Mouse (Mus musculus) small intestine, adult 2 months (tissue): Measurements from ENCODE around the gene Gstm4.

Experiments used
- CTCF ChIP-seq: fragments of 200-500 bp; IDR thresholded peaks from 2 replicates; pipeline ENCODE4 v1.5.1; 2012; ENCODE audit warnings: low read depth, mild to moderate bottlenecking, control low read depth, inconsistent platforms, low read length, moderate library complexity, mixed read lengths; ENCODE audit not compliant: insufficient replicate concordance, insufficient read length; ENCODE audit errors: extremely low read depth
- POLR2A ChIP-seq: fragments of 200-500 bp; IDR thresholded peaks from 2 replicates; pipeline ENCODE4 v1.6.1; 2012; ENCODE audit warnings: low read depth, mild to moderate bottlenecking, control low read depth, inconsistent platforms, low read length, moderate library complexity

DNA sequence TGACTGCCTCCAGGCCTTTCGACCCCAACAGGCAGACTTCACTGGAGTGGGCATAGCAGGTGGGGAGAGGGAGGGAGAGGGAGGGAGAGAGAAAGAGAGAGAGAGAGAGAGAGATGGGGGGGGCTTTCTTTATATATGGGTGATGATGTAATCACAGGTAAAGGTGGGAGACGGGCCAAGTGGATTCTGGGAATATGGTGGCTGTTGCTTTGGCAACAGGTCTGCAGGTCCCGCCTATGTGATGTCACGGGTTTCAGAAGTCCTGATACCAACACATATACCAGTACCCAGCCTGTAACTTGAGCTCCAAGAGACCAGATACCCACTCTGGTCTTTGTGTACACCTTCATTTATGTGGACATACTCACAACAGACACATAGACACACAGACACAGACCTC lies 48.1 kb downstream of the Gstm4 start:
- TF ChIP-seq POLR2A, result no peak
- TF ChIP-seq CTCF, result no peak
